Mouse (Mus musculus) left cerebral cortex, postnatal 36 days (tissue): Measurements from ENCODE around the gene Apol11a. TPM values are rescaled to one million over a fixed set of nuclear protein-coding genes. Genes with fewer than 3 reads are reported as not detected.
"Not testable (repeated sequence)": the region's sequence is repeated elsewhere in the genome, so short reads cannot be mapped to it uniquely, and the experiment has no call there.

Source experiments
- DNase-seq, 2 experiments: peaks; one replicate each; pipeline ENCODE4 v3.0.0; 2021 to 2022; ENCODE audit warnings: low spot score in 2 of 2, mixed read lengths in 1 of 2
- intact Hi-C: fragments of 180-260 bp; cut with DNase I; formaldehyde crosslinking; loops from one replicate; pipeline ENCODE4 v1.15.1; 2025
- total RNA-seq, 2 experiments: library from RNA; stranded (reverse); gene quantifications; 2 replicates each; pipeline ENCODE4 v1.2.3; 2021

Apol11a gene
- total RNA-seq, result not detected

DNA sequence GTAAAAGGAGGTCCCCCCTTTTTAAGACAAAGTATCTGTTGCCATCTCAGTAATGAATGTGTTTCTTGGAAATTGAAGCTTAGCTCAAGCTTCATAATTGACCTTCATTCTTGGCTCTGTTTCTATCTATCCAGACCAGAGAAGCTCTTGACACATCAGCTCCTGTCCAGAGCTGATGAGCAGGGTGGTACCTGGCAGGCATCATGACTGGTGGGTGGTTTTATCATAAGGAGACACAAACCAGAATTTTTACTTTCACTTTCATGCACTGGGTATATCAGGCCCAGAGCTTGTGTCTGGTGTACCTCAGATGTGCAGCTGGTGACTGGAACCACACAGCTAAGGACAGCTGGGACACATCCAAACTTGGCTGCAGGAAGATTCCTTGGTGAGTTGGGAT is at the start of gene Apol11a:
Gene Apol11a (plus strand): TSS at position 306 of the 400 bp plus-strand sequence.
- DNase-seq, intact Hi-C loops: not testable (repeated sequence)

GRCm38 (mm10) chr15:77474699-77475390 is 33.2 kb upstream of the Apol11a start:
- intact Hi-C loops, DNase-seq: not testable (repeated sequence)

DNA sequence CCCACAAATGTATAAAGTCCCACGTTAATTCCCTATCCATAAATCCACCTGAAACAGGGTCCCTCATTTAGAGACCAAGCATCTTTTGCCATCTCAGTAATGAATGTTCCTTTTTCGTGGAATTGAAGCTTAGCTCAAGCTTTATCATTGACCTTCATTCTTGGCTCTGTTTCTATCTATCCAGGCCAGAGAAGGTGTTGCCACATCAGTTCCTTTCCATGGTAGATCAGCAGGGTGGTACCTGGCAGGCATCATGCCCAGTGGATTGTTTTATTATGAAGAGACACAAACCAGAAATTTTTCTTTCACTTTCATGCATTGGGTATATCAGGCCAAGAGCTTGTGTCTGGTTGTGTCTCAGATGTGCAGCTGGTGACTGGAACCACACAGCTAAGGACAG is 31.4 kb upstream of the Apol11a start, which contains the start of gene Apol10a:
Gene Apol10a (plus strand): TSS at position 355 of the 400 bp plus-strand sequence.
- intact Hi-C loops, result not testable (repeated sequence)

GRCm38 (mm10) chr15:77482140-77482794 is 25.8 kb upstream of the Apol11a start:
- intact Hi-C loops, result no loop called here
- DNase-seq, result no peak

More for the DNA sequence above, 31.4 kb upstream of the Apol11a start, which contains the start of gene Apol10a:
- DNase-seq, result not testable (repeated sequence)

DNA sequence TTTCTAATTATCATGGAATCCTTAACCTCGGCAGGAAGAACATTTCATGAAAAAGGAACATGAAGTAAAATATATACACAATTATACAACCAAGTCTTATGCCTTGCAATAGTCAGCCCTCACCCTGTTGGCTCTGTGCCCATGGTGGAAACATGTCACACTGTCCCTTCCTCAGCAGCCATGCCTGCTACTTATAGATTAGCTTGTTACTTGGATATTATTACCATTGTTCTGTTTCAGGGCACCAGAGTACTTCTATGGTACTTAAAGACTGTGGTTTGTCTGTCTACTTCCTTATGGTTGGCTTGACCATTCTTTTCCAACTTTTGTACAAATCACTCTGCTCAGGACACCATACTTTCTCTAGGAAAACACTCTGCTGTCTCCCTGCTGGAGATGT is 14.9 kb upstream of the Apol11a start:
- intact Hi-C loops, DNase-seq: not testable (repeated sequence)

DNA sequence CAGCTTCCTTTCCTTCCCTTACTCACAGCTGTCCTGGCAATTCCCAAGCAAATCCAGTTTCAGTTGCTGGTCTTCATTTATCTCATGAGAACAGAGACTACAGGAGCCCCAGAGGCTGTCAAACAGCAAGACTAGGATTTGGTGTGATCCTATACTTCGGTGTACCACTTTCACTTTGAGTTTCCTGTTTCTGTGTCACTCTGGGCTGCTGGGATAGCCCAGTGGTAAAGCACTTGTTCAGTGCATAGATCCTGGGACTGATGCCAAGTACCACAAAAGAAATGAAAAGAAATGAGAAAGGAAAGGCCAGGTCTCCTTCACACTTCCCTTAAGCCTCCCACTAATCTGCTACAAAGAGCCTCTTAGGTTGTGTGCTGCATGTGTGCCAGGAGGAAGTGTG is 13.4 kb upstream of the Apol11a start:
- intact Hi-C loops, DNase-seq: not testable (repeated sequence)

DNA sequence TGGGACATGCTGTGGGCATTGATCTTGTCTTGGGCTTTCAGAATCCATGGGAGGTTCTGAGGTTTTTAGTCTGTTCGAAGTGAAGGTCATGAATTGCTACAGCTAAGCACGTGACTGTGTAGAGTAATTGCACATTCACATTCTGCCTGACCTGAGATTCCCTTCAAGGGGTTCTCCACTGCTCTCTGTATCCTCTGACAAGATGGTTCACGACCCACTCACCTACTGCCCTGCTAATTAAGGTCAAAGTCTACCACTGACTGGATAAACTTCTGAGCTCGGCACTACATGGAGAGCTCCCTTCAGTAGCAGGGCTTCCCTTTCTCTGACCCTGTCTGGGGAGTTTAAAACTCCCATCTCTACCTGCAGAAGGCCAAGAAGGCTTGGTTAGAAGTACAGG is 12.5 kb downstream of the Apol11a start:
- intact Hi-C loops, DNase-seq: not testable (repeated sequence)

- intact Hi-C loops, result loop anchor here (1.0 kb wide), 1 partner anchor 107 kb away; no protein-coding TSS in a partner anchor
- DNase-seq, result peak; percentile 16 to 25
These were observed 15.2 kb downstream of the Apol11a start for GRCm38 (mm10) chr15:77523186-77523843.

DNA sequence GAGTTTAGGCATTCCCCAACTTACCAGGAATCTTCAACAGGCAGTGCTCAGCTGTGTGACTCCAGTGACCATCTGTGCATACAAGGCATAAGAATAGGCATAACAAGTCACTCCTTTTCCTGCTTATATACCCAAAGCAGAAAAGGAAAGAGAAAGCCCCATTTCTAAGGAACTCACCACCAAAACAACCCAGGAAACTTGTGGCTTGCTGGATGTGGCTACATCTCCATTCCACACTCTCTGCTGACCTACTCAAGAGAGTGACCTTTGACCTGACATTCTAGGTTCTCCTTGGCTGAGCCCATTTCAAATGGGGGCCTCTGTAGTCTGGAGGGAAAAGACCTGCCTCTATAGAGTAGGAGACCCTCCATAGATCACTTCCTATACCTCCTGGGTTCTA is 25.1 kb downstream of the Apol11a start, which contains the start of gene Apol7c:
Gene Apol7c (minus strand): TSS at position 101 of the 400 bp plus-strand sequence.
- intact Hi-C loops, result loop anchor here (10.0 kb wide), 1 partner anchor 82 kb away; no protein-coding TSS in a partner anchor

GRCm38 (mm10) chr15:77539221-77539620 is 31.1 kb downstream of the Apol11a start:
- intact Hi-C loops, result loop anchor here (10.0 kb wide), 1 partner anchor 76 kb away; no protein-coding TSS in a partner anchor
- DNase-seq, result not testable (repeated sequence)

More for the DNA sequence above, 25.1 kb downstream of the Apol11a start, which contains the start of gene Apol7c:
- DNase-seq, result no peak

- no peak for DNase-seq
- intact Hi-C loops, result no loop called here
These were observed 53.7 kb downstream of the Apol11a start, which contains the start of gene 1700025B11Rik for GRCm38 (mm10) chr15:77561792-77562191. TSS of gene 1700025B11Rik (minus strand) at chr15:77561892.

GRCm38 (mm10) chr15:77563219-77563618 is 55.1 kb downstream of the Apol11a start:
- DNase-seq, result no peak
- intact Hi-C loops, result no loop called here

Other genes starting within 250 kb of the Apol11a start
- 100 to 1,000 TPM; 217 to 276 TPM for gene Rbfox2, start 201.3 kb upstream of the Apol11a start, total RNA-seq
- under 1 TPM; 0.39 to 0.50 TPM for gene Apol7a, start 109.2 kb upstream of the Apol11a start, total RNA-seq
- under 1 TPM in 1 of 2 experiments, not detected in 1; 0.25 TPM for gene Apol9a, start 97.1 kb upstream of the Apol11a start, total RNA-seq
- gene Apol7b, start 60.8 kb upstream of the Apol11a start, total RNA-seq, result under 1 TPM; 0.34 to 0.35 TPM
- not detected for gene Apol10a, start 31.2 kb upstream of the Apol11a start, total RNA-seq
- not detected for gene Apol7c, start 25.0 kb downstream of the Apol11a start, total RNA-seq
- gene 1700025B11Rik, start 53.6 kb downstream of the Apol11a start, total RNA-seq, result not detected
- under 1 TPM in 1 of 2 experiments, not detected in 1; 0.23 TPM for gene Apol10b, start 87.9 kb downstream of the Apol11a start, total RNA-seq
- gene Gm36245, start 91.0 kb downstream of the Apol11a start, total RNA-seq, result not detected
- gene Apol11b, start 135.0 kb downstream of the Apol11a start, total RNA-seq, result not detected
- not detected for gene Apol7e, start 190.6 kb downstream of the Apol11a start, total RNA-seq
- under 1 TPM in 1 of 2 experiments, not detected in 1; 0.27 TPM for gene Apol9b, start 220.8 kb downstream of the Apol11a start, total RNA-seq
- gene Apol8, start 248.7 kb downstream of the Apol11a start, total RNA-seq, result 1 to 10 TPM; 4.0 TPM